Mouse (Mus musculus): ENCODE measurements around the gene Eomes.

The Eomes gene

DNA sequence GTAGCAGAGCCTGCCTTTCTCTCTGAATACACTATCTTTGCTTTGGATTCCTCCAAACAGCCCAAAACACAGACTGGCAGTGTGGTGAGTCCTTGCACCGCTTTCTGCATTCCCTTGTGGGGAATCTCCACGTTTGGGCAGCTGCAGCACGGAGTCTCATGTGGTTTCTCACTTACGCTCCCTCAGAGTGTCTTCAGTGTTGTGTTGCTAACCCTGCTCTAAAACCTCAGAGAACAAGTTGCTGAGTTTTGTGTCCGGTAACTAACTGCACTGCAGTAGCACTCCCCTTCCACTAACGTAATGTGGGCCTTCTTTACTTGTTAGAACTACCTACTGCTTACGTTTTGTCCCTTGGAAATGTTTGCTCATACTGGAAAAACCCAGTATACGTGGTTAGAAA lies 41.1 kb downstream of the Eomes start:
- DNase-seq (ENCODE audit: low spot score in 2 of 2): no peak

DNA sequence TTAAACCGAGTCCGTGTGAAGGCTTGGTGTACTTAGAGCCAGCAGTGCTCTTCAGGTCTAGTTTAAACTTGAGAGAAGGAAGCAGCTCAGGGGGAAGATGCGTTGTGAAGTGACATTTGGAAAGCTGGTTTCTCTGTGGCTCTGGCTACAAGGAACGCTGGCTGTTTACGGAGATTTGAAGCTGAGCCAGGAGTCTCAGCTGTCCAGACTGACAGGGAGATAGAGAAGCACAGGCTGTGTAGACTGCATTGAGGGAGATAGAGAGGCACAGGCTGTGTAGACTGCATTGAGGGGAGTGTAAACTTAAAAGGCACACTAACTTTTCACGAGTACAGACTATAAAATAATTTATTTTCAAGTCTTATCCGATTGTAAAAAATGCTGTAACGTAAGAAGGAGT lies 42.0 kb downstream of the Eomes start:
- no peak for DNase-seq (ENCODE audit: low spot score in 2 of 2)

DNA sequence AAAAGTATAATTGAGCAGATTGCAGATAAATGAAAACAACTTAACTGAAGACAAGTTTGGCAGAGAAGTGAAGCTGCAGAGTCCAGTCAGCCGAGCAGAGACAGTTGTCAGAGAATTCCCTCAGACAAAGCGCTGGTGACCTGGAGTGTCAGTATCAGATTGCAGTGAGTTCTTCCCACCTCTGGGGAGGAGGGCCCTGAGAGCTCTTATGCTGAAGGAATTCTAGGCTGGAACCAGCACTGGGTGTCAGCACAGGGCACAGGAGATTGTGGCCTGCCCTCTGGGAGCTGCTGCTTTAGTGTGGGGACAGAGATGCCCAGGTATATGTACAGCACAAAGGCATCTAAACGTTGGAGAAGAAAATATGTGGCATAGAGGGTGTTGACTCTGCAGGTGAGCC lies 42.8 kb downstream of the Eomes start:
- no peak for DNase-seq (ENCODE audit: low spot score in 2 of 2)

DNA sequence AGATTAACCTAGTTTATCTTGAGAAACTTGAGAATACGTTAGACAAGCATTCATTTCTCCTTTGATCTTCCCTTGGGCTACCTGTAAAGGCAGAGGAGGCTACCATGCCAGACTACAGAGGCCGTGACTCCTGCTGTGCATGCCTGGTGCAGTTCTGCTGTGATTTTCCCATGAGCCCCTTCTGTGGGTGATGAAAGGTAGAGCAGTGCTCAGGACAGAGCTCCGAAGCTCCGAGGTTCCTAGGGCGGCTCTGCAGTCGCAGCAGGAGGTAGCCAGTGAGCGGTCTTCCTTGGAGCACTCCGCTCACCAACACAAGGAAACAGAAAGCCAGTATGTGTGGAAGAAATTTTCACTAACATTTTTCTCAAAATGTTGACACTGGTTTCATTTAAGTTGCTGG lies 43.6 kb downstream of the Eomes start:
- DNase-seq (ENCODE audit: low spot score in 2 of 2): no peak

DNA sequence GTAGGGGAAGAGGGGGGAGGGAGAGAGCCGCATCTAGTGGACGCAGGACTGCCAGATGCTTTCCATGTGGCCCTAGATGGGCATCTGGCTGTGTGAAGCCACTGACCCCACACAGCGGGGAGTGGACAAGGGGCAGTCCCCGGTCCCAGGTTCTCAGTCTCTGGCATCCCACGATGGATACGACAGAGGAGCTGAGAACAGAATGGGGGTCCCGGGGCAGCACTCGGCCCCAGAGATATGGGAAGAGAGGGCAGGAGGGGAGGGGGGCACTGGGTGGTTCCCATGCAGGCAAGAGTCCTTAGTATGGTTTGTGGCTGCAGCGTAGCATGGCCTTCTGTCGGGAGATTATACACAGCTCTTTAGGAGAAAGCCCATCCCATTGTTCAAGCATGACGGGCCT lies 45.7 kb downstream of the Eomes start:
- DNase-seq (ENCODE audit: low spot score in 2 of 2): no peak

DNA sequence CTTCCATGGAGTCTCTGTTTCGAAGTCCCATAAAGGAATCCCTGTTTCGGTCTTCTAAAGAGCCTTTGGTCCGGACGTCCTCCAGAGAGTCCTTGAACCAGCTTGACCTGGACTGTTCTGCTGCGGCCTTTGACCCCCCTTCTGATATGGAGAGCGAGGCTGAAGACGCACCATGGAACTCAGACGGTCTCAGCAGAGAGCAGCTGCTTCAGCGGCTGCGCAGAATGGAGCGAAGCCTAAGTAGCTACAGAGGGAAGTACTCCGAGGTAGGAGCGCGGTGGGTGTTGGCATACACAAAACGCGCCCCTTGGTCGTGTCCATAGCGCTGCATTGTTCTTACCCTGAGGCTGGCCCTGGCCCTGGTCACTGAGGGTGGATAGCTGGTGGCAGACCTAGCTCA lies 49.0 kb downstream of the Eomes start:
- DNase-seq (ENCODE audit: low spot score in 2 of 2): no peak

DNA sequence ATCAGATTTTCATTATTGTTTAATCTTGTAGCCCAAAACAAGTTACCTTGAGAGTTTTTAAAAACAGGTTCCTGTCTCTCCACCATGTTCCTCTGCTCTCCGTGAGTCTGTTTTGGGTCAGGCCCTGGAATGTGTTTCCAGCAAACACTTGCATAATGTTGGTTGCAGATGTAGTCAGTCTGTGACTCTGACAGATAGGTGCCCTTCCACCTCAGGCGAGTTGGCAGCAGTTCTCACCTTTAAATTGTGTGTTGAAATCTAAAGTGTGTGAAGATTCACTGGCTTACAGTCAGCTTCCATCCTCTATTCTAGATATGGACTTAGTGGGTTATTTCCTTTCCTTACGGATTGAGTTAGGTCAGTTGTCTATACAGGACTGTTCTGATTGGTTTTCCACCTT lies 51.8 kb downstream of the Eomes start:
- DNase-seq (ENCODE audit: low spot score in 2 of 2): no peak

DNA sequence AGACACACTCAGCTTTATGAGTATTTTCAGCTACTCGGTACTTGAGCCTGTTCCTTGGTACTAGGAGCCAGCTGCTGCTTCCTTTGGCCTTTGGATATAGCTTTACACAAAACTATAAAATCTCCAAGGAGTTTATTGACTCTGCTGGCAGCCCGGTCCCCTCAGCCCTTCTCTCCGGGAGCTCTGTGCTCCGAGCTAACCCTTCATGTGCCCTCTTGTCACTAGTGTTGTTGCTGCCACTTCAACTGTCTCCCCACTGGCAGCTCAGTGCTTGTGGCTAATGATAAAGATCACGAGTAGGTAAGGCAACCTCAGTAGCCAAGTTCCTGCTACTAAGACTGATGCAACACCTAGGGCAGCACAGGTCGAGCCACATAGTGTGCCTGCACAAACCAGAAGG lies 52.7 kb downstream of the Eomes start:
- no peak for DNase-seq (ENCODE audit: low spot score in 2 of 2)

DNA sequence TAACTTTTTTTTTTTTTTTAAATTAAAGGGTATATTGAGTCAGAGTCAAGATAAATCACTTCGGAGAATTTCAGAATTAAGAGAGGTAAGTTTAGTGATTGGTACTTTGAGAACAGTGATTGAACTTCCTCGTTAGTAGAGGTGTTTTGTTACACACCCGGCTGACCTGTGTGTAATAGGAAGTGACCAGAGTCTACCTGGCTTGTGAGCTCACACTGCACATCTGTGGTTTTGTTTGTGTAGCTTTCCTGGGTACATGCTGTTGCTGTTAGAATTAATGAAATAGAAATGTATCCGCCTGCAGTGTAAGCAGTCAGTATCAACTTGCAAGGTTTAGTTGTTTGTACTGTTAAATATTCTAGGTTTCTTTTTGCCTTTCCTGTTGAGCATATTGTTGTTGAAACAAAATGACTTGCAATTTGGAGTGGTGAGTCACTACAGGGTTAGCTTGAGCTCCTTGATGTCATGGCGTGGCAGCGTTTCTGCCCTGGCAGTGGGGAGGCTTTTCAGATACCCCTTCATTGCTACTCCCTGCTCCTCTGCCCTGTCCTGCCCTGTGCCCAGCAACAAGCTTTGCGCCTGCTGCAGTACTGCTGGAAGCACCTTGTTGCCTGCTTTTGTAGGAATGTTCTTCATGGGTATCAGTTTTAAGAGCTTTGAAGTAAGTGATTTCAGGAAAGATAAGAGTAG lies 54.6 kb downstream of the Eomes start:
- no peak for DNase-seq (ENCODE audit: low spot score in 2 of 2)
